Mouse (Mus musculus) limb, embryonic 10.5 days (tissue): ENCODE results near the gene 4931422A03Rik. TPM values are rescaled to one million over a fixed set of nuclear protein-coding genes. Genes with fewer than 3 reads are reported as not detected.

Experiments
- polyA plus RNA-seq: library from polyadenylated mRNA; unstranded; fragments of >200 nt; fragmentation: Nextera tagmentation; extraction: Ambion mirVana; gene quantifications from 2 replicates; pipeline ENCODE4 v1.2.1, GENCODE M21; 2016

4931422A03Rik gene
- polyA plus RNA-seq, 1 experiment from 2014 or later = 3.4 TPM

Other genes with a start within 250 kb of the 4931422A03Rik start
- gene Caprin1, start 230.7 kb downstream of the 4931422A03Rik start, polyA plus RNA-seq = 513 and 547 TPM in 2 replicates
- gene Lmo2, start 70.4 kb downstream of the 4931422A03Rik start, polyA plus RNA-seq = 29.3 and 30.6 TPM in 2 replicates
- gene Fbxo3, start 640 bp downstream of the 4931422A03Rik start, polyA plus RNA-seq = 39.2 and 47.8 TPM in 2 replicates
- gene Gm10912, start 37.5 kb upstream of the 4931422A03Rik start, polyA plus RNA-seq = not detected in 2 replicates
- gene Gm10799, start 40.2 kb upstream of the 4931422A03Rik start, polyA plus RNA-seq = not detected in 2 replicates
- gene Cd59b, start 41.5 kb upstream of the 4931422A03Rik start, polyA plus RNA-seq = 3.8 and 5.0 TPM in 2 replicates
- 13.9 and 17.6 TPM in 2 replicates for gene Cd59a, start 67.4 kb upstream of the 4931422A03Rik start, polyA plus RNA-seq
- not detected in 2 replicates for gene A930018P22Rik, start 94.4 kb upstream of the 4931422A03Rik start, polyA plus RNA-seq